Mouse (Mus musculus) megakaryocyte progenitor cell, adult 5-6 weeks (primary cell): Measurements from ENCODE around the gene Serpinb1b. TPM values are rescaled to one million over a fixed set of nuclear protein-coding genes. Genes with fewer than 3 reads are reported as not detected.

ENCODE experiments used
- ATAC-seq: replicated peaks from 2 replicates; pipeline ENCODE4 v1.8.0; 2016; ENCODE audit warnings: mild to moderate bottlenecking, moderate TSS enrichment, inconsistent platforms; ENCODE audit not compliant: poor library complexity
- total RNA-seq, 2 experiments: library from RNA; stranded (forward) in 1 of 2; stranded (reverse) in 1 of 2; fragments of 157-497, 149-512 nt in 1 of 2; fragments of 200-1000 nt in 1 of 2; gene quantifications; 2 replicates each; pipeline versions ENCODE4 v1.2.3 to v1.2.4; 2015 to 2017

The Serpinb1b gene
- total RNA-seq, 2 experiments from 2014 or later = not detected

DNA sequence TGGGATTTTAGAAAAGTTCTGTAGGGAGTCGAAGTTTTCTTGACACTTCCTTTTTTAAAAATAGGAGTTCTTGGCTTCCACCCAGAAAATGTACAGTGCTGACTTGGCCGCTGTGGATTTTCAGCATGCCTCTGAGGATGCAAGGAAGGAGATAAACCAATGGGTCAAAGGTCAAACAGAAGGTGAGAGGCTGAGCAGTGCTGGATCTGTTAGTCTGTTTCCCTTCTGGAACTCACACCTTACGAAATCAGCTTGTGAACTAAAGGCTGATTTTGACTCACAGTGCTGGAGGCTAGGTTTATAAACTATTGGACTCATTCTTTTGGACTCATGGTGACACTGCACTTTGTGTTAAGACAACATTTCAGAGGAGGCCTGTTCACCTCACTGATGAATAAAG, 11.2 kb downstream of the Serpinb1b start:
- ATAC-seq = no peak

DNA sequence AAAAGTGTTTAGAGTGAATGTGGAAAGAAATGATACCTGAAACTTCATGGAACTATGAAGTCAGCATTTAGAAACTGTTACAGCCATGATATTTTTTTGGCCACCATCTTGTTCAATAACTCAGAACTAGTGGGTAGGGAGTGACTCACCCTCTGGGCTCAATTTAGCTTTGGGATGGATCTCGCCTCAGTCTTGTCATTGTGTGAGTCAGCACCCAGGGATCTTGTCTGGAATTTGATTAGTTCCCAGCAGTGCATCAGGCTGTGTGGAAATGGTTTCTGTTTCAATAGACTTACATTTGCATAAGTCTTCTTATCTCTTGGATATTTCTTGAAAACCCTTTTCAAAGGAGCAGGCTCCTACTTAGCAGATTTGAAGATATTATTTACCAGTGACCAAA, 12.2 kb downstream of the Serpinb1b start:
- ATAC-seq = no peak

DNA sequence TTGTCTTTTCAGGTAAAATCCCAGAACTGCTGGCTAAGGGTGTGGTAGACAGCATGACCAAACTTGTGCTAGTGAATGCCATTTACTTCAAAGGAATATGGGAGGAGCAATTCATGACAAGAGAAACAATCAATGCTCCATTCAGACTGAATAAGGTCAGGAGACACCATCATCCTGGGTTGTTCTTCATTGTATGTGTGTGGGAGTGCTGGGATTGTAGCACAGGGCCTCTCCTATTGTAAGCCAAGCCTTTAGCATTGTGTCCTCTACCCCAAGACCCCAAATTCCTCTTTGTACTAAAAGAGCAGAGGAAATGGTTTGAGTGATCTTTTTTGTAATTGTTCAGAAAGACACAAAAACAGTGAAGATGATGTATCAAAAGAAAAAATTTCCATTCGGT, 12.9 kb downstream of the Serpinb1b start:
- no peak for ATAC-seq

DNA sequence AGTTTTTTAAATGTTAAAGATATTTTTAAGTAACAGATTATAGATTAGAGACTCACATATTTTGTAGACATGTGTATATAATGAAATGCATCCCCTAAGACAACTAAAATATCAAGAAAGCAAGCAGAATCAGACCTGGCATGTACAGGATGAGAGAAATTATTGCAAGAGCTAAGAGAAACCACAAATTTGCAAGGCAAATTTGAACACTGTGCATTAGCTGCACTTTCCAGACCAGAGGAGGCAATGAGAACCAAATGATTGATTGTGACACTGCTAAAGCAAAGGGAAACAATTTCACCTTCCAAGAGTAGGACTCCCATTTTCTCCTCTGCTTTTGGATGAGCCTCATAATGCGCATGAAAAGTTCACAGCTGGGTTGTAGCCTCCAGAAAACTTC, 17.2 kb downstream of the Serpinb1b start:
- no peak for ATAC-seq

DNA sequence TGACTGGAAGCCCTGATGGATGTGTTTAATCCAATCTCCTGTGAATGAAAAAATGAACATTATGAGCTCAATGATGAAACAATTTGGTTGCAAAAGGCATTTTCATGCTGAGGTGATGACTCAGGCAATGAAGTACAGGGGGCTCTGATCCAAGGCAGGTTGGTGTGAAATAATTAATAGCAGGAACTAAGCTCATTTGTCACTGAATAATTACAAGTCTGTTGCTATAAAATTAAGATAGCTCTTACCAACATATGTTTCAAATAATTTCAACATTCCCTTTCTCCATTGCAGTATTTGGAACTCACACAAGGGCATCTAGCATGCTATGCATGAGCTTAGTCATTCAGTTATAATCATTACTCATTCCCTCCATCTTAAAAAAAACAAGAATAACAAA, 27.3 kb downstream of the Serpinb1b start:
- no peak for ATAC-seq

DNA sequence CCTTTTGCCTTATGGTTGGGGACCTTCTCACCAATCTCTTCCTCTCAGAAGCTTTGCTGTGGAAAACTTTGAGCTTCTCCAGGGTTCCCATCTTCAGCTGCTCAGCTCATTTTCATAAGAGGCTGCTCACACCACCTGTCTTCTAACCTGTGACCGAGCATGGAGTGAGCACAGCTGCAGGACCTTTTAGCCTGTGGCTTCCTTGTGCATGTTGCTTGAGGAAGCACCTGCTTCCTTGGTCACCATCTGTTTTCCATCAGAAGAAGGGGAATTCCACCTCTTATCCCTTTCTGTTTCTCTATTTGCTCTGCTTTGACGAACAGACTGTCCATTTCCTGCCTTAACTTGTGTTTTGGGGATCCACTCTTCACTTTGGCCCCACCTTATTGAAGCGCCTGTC, 34.7 kb downstream of the Serpinb1b start:
- no peak for ATAC-seq

DNA sequence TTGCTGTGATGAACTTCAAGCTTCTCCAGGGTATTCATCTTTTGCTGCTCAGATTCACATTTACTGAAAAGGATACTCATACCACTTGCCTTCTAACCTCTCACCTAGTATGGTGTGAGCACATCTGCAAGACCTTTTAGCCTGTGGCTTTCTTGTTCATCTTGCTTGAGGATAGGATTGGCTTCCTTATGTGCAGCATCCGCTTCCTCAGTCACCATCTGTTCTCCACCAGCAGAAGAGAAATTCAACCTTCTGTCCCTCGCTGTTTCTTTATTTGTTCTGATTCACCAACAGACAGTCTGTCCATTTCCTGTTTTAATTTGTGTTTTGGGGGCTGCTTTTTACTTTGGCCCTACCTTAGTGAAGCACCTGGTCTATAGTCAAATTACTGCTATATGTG, 59.3 kb downstream of the Serpinb1b start:
- no peak for ATAC-seq

DNA sequence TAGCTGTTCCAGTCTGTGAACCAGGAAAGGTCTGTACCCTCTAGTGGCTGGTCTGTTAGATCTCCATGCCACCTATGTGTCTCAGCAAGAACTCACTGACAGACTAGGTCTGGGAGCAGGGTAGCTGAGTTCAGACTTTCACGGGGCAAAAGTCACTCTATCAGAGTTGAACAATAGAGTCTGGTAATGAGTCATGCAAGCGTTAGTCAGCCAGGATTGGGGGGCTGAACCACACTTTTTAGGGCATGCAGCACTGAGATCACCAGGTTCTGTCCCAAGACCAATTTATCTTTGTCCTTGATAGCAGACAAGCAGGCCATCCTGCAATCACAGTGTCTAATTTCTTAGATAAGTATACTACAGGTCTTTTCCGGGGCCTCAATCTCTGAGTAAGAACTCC, 63.1 kb downstream of the Serpinb1b start:
- no peak for ATAC-seq

Other genes with a start within 250 kb of the Serpinb1b start
- gene Serpinb1a, start 227.4 kb upstream of the Serpinb1b start, total RNA-seq (2015) = 432 and 510 TPM in 2 replicates
- 500 and 560 TPM in 2 replicates for gene Serpinb1a, start 227.4 kb upstream of the Serpinb1b start, total RNA-seq (2017)
- gene Serpinb1c, start 180.4 kb upstream of the Serpinb1b start, total RNA-seq (2015) = not detected in 2 replicates
- not detected in 2 replicates for gene Serpinb1c, start 180.4 kb upstream of the Serpinb1b start, total RNA-seq (2017)
- gene Serpinb6b, start 113.4 kb upstream of the Serpinb1b start, total RNA-seq (2015) = 2.7 and 5.7 TPM in 2 replicates
- 2.2 and 8.1 TPM in 2 replicates for gene Serpinb6b, start 113.4 kb upstream of the Serpinb1b start, total RNA-seq (2017)
- 3.9 and 4.0 TPM in 2 replicates for gene Serpinb9, start 75.3 kb upstream of the Serpinb1b start, total RNA-seq (2015)
- 2.0 and 3.0 TPM in 2 replicates for gene Serpinb9, start 75.3 kb upstream of the Serpinb1b start, total RNA-seq (2017)
- not detected in 2 replicates for gene Serpinb9b, start 51.2 kb upstream of the Serpinb1b start, total RNA-seq (2015)
- not detected in 2 replicates for gene Serpinb9b, start 51.2 kb upstream of the Serpinb1b start, total RNA-seq (2017)
- not detected in 2 replicates for gene Serpinb9c, start 81.2 kb downstream of the Serpinb1b start, total RNA-seq (2015)
- not detected in 2 replicates for gene Serpinb9c, start 81.2 kb downstream of the Serpinb1b start, total RNA-seq (2017)
- gene Serpinb9d, start 114.4 kb downstream of the Serpinb1b start, total RNA-seq (2015) = not detected in 2 replicates
- not detected in 2 replicates for gene Serpinb9d, start 114.4 kb downstream of the Serpinb1b start, total RNA-seq (2017)
- gene Serpinb9e, start 171.0 kb downstream of the Serpinb1b start, total RNA-seq (2015) = not detected in 2 replicates
- gene Serpinb9e, start 171.0 kb downstream of the Serpinb1b start, total RNA-seq (2017) = not detected in 2 replicates
- gene Serpinb9f, start 245.5 kb downstream of the Serpinb1b start, total RNA-seq (2015) = not detected in 2 replicates
- not detected in 2 replicates for gene Serpinb9f, start 245.5 kb downstream of the Serpinb1b start, total RNA-seq (2017)